ENCODE assay signal across 8 mouse cellular contexts in genomic region chr11:78037831-78038752, GRCm38 (mm10). TPM values are rescaled to one million over a fixed set of nuclear protein-coding genes. Genes with fewer than 3 reads are reported as not detected.
DNase-seq lines count a peak whose midpoint lies in the region; ATAC-seq and TF ChIP-seq lines count a peak whose summit lies in the region.

Gene Flot2, plus strand, starts transcription at chr11:78037931.

- H3K36me3 ChIP-seq in embryonic facial prominence, embryonic 12.5 days: 0 out of 2 replicates have a peak, but pooled peaks cover 18% of the 10 kb centered on the region
- H3K36me3 ChIP-seq in liver, embryonic 13.5 days: peaks cover 78% of the 10 kb centered on the region
- no peaks in the 10 kb centered on the region; the same call in 1 of the 2 replicates for H3K36me3 ChIP-seq in stomach, postnatal 0 days (ENCODE audit: control insufficient read depth, insufficient read depth, low read length)

- H3K9ac ChIP-seq in embryonic facial prominence, embryonic 12.5 days: peak within 1 kb of the TSS; percentile 82
- peak within 1 kb of the TSS; percentile 93 for H3K9ac ChIP-seq in liver, embryonic 13.5 days
- peak within 1 kb of the TSS; percentile 80 for H3K9ac ChIP-seq in stomach, postnatal 0 days (ENCODE audit: low read length)

- H3K27ac ChIP-seq in embryonic facial prominence, embryonic 12.5 days: peak within 1 kb of the TSS; percentile 56; the same call in 1 of the 2 replicates
- H3K27ac ChIP-seq in liver, embryonic 13.5 days: peak within 1 kb of the TSS; percentile 93
- H3K27ac ChIP-seq in stomach, postnatal 0 days (replicated peaks): peak within 1 kb of the TSS; percentile 86

- DNase-seq in A20 (ENCODE audit: low read depth, low spot score): peak; percentile 49
- peak; percentile 83 for DNase-seq in adrenal gland, postnatal 14 days
- DNase-seq in heart, adult 9 months (ENCODE audit: low spot score in 2 of 2): peak; percentile 52 to 55
- DNase-seq in kidney, adult 9 months: peak; percentile 37
- peak; percentile 46 for DNase-seq in liver, embryonic 13.5 days
- peak; percentile 70 for DNase-seq in naive thymus-derived CD4-positive, alpha-beta T cell, adult 2 months (ENCODE audit: low read depth)
- DNase-seq in stomach, postnatal 0 days (ENCODE audit: low spot score): peak; percentile 70

- H3K27me3 ChIP-seq in embryonic facial prominence, embryonic 12.5 days: no peaks in the 10 kb centered on the region
- H3K27me3 ChIP-seq in liver, embryonic 13.5 days: no peaks in the 10 kb centered on the region
- no peaks in the 10 kb centered on the region for H3K27me3 ChIP-seq in stomach, postnatal 0 days (ENCODE audit: control insufficient read depth, insufficient read depth, low read length)

- H3K4me3 ChIP-seq in embryonic facial prominence, embryonic 12.5 days: peak within 1 kb of the TSS; percentile 71
- peak within 1 kb of the TSS; percentile 83 for H3K4me3 ChIP-seq in liver, embryonic 13.5 days (replicated peaks)
- H3K4me3 ChIP-seq in stomach, postnatal 0 days (ENCODE audit: low read depth, low read length): peak within 1 kb of the TSS; percentile 78

- H3K4me1 ChIP-seq in embryonic facial prominence, embryonic 12.5 days: peaks cover 22% of the 10 kb centered on the region
- peaks cover 67% of the 10 kb centered on the region for H3K4me1 ChIP-seq in liver, embryonic 13.5 days (replicated peaks)
- H3K4me1 ChIP-seq in stomach, postnatal 0 days (replicated peaks; ENCODE audit: control insufficient read depth, insufficient read depth): no peaks in the 10 kb centered on the region

- no peaks in the 10 kb centered on the region for H3K9me3 ChIP-seq in embryonic facial prominence, embryonic 12.5 days
- H3K9me3 ChIP-seq in liver, embryonic 13.5 days (replicated peaks): no peaks in the 10 kb centered on the region
- H3K9me3 ChIP-seq in stomach, postnatal 0 days (ENCODE audit: control insufficient read depth, low read length): no peaks in the 10 kb centered on the region

- H3K4me2 ChIP-seq in embryonic facial prominence, embryonic 12.5 days (replicated peaks): peak within 1 kb of the TSS; percentile 93
- H3K4me2 ChIP-seq in liver, embryonic 13.5 days: peak within 1 kb of the TSS; percentile 98
- peak within 1 kb of the TSS; percentile 85 for H3K4me2 ChIP-seq in stomach, postnatal 0 days (replicated peaks; ENCODE audit: low read depth)

- peak; percentile 42; the same call in 1 of the 2 replicates for TF ChIP-seq CTCF in stomach, postnatal 0 days (IDR thresholded peaks at IDR 0.05; ENCODE audit: low read depth)

- peak; percentile 79 for ATAC-seq in embryonic facial prominence, embryonic 12.5 days (ENCODE audit: insufficient number of reproducible peaks, insufficient read depth, low FRiP score, low TSS enrichment)
- peak; percentile 79 for ATAC-seq in liver, embryonic 13.5 days (ENCODE audit: low read depth)
- peak; percentile 76 for ATAC-seq in stomach, postnatal 0 days (ENCODE audit: low FRiP score, low TSS enrichment)

- 3% methylated on average over 55 of the region's 55 CpGs for WGBS in embryonic facial prominence, embryonic 12.5 days
- WGBS in liver, embryonic 13.5 days (ENCODE audit: insufficient replicate concordance): 4% methylated on average over 46 of the region's 55 CpGs
- WGBS in stomach, postnatal 0 days: 2% methylated on average over 53 of the region's 55 CpGs

- no peak for TF ChIP-seq EP300 in stomach, postnatal 0 days (optimal IDR thresholded peaks at IDR 0.05)

RNA-seq across cellular contexts. Expression of gene Flot2, which starts in this region (rescaled TPM):
- total RNA-seq in adrenal gland, postnatal 14 days (2021): 74.3 and 81.5 TPM in 2 replicates
- 51.8 and 54.1 TPM in 2 replicates for polyA plus RNA-seq in embryonic facial prominence, embryonic 12.5 days (2016; fragmentation: Nextera tagmentation; extraction: Ambion mirVana)
- polyA plus RNA-seq in liver, embryonic 13.5 days (2015; fragmentation: Nextera tagmentation; extraction: Ambion mirVana): 24.6 and 27.1 TPM in 2 replicates
- 30.9 and 31.5 TPM in 2 replicates for polyA plus RNA-seq in stomach, postnatal 0 days (2015; fragmentation: Nextera tagmentation; extraction: Ambion mirVana)

Comparison
In these comparisons a context has a peak if more than half of its experiments do, and no peak if none do; other contexts are left out.
1. Peak in every context shown above with its lines: DNase-seq, ATAC-seq, H3K4me3 ChIP-seq and H3K27ac ChIP-seq.